Mouse (Mus musculus): ENCODE measurements around the gene H2-DMa. TPM values are rescaled to one million over a fixed set of nuclear protein-coding genes. Genes with fewer than 3 reads are reported as not detected.
A peak's percentile ranks its signal among the peaks of the same experiment; 100 is the strongest.

Gene H2-DMa
- polyA plus RNA-seq, 1 experiment from 2014 or later = 16.0 TPM

GRCm38 (mm10) chr17:34130073-34130947 is 11.0 kb downstream of the H2-DMa start:
- Histone ChIP-seq H3K27me3 (no peaks in the 10 kb centered on the region; the same call in 1 of the 2 replicates), H3K9me3 (no peaks in the 10 kb centered on the region), H3K4me1 (replicated peaks) (peaks cover 35% of the 10 kb centered on the region), H3K4me3 (no peak overlapping the region), H3K9ac (no peak overlapping the region), H3K36me3 (no peaks in the 10 kb centered on the region), H3K4me2 (no peak overlapping the region), H3K27ac (replicated peaks) (no peak overlapping the region)
- no peak for ATAC-seq (ENCODE audit: low read depth)
- 80% methylated on average over 19 of the region's 19 CpGs for WGBS

- Histone ChIP-seq H3K27ac (replicated peaks) (no peak overlapping the region), H3K27me3 (peaks cover 9% of the 10 kb centered on the region), H3K4me2 (no peak overlapping the region), H3K36me3 (no peaks in the 10 kb centered on the region), H3K4me1 (replicated peaks) (peaks cover 31% of the 10 kb centered on the region), H3K4me3 (no peak overlapping the region), H3K9me3 (no peaks in the 10 kb centered on the region), H3K9ac (no peak overlapping the region)
- no peak for ATAC-seq (ENCODE audit: low read depth)
- 73% methylated on average over 7 of the region's 7 CpGs for WGBS
Observed at GRCm38 (mm10) chr17:34131911-34132310, 12.6 kb downstream of the H2-DMa start.

- no peak overlapping the region for H3K9ac ChIP-seq
- H3K4me1 ChIP-seq (replicated peaks) = peaks cover 19% of the 10 kb centered on the region
- no peak overlapping the region for H3K4me2 ChIP-seq
- no peaks in the 10 kb centered on the region for H3K36me3 ChIP-seq
- 85% methylated on average over 11 of the region's 11 CpGs for WGBS
- no peaks in the 10 kb centered on the region for H3K9me3 ChIP-seq
- no peak overlapping the region for H3K27ac ChIP-seq (replicated peaks)
- peaks cover 23% of the 10 kb centered on the region for H3K27me3 ChIP-seq
- no peak overlapping the region for H3K4me3 ChIP-seq
- ATAC-seq (ENCODE audit: low read depth) = no peak
Observed at GRCm38 (mm10) chr17:34133289-34133688, 13.9 kb downstream of the H2-DMa start.

GRCm38 (mm10) chr17:34134451-34134850 is 15.1 kb downstream of the H2-DMa start:
- peaks cover 35% of the 10 kb centered on the region for H3K27me3 ChIP-seq
- peaks cover 13% of the 10 kb centered on the region for H3K4me1 ChIP-seq (replicated peaks)
- H3K27ac ChIP-seq (replicated peaks) = no peak overlapping the region
- no peak for ATAC-seq (ENCODE audit: low read depth)
- H3K4me2 ChIP-seq = no peak overlapping the region
- no peak overlapping the region for H3K9ac ChIP-seq
- 88% methylated on average over 3 of the region's 3 CpGs for WGBS
- no peaks in the 10 kb centered on the region for H3K36me3 ChIP-seq
- no peak overlapping the region for H3K4me3 ChIP-seq
- no peaks in the 10 kb centered on the region for H3K9me3 ChIP-seq

GRCm38 (mm10) chr17:34135297-34136224 is 16.2 kb downstream of the H2-DMa start:
- Histone ChIP-seq H3K4me2 (peak overlapping the region; percentile 71), H3K4me3 (peak overlapping the region; percentile 37), H3K27me3 (peaks cover 46% of the 10 kb centered on the region), H3K27ac (replicated peaks) (no peak overlapping the region), H3K9me3 (no peaks in the 10 kb centered on the region), H3K4me1 (replicated peaks) (peaks cover 20% of the 10 kb centered on the region), H3K36me3 (no peaks in the 10 kb centered on the region), H3K9ac (0 out of 2 replicates have a peak overlapping the region, but pooled peaks have one; percentile 44)
- ATAC-seq (ENCODE audit: low read depth) = peak; percentile 97
- 6% methylated on average over 31 of the region's 31 CpGs for WGBS

GRCm38 (mm10) chr17:34137601-34138000 is 18.3 kb downstream of the H2-DMa start:
- peaks cover 60% of the 10 kb centered on the region for H3K27me3 ChIP-seq
- 72% methylated on average over 7 of the region's 7 CpGs for WGBS
- peaks cover 20% of the 10 kb centered on the region for H3K4me1 ChIP-seq (replicated peaks)
- H3K27ac ChIP-seq (replicated peaks) = no peak overlapping the region
- H3K4me2 ChIP-seq = no peak overlapping the region
- H3K9ac ChIP-seq = no peak overlapping the region
- no peak overlapping the region for H3K4me3 ChIP-seq
- no peaks in the 10 kb centered on the region for H3K9me3 ChIP-seq
- no peaks in the 10 kb centered on the region for H3K36me3 ChIP-seq
- no peak for ATAC-seq (ENCODE audit: low read depth)

GRCm38 (mm10) chr17:34138655-34139054 is 19.3 kb downstream of the H2-DMa start:
- no peaks in the 10 kb centered on the region for H3K36me3 ChIP-seq
- H3K9ac ChIP-seq = no peak overlapping the region
- H3K9me3 ChIP-seq = no peaks in the 10 kb centered on the region
- H3K27ac ChIP-seq (replicated peaks) = no peak overlapping the region
- H3K4me3 ChIP-seq = no peak overlapping the region
- H3K4me2 ChIP-seq = no peak overlapping the region
- 81% methylated on average over 7 of the region's 7 CpGs for WGBS
- H3K4me1 ChIP-seq (replicated peaks) = peaks cover 26% of the 10 kb centered on the region
- H3K27me3 ChIP-seq = peaks cover 60% of the 10 kb centered on the region
- ATAC-seq (ENCODE audit: low read depth) = no peak

- Histone ChIP-seq H3K36me3 (no peaks in the 10 kb centered on the region), H3K9me3 (no peaks in the 10 kb centered on the region), H3K4me3 (peak overlapping the region; percentile 21), H3K4me1 (replicated peaks) (peaks cover 26% of the 10 kb centered on the region), H3K4me2 (peak overlapping the region; percentile 51), H3K27ac (replicated peaks) (no peak overlapping the region), H3K9ac (peak overlapping the region; percentile 18; the same call in 1 of the 2 replicates), H3K27me3 (peaks cover 60% of the 10 kb centered on the region)
- no peak for ATAC-seq (ENCODE audit: low read depth)
- WGBS = 2% methylated on average over 16 of the region's 16 CpGs
Observed at GRCm38 (mm10) chr17:34139416-34139815, 20.1 kb downstream of the H2-DMa start.

GRCm38 (mm10) chr17:34140240-34140639 is 20.9 kb downstream of the H2-DMa start:
- peaks cover 60% of the 10 kb centered on the region for H3K27me3 ChIP-seq
- no peaks in the 10 kb centered on the region for H3K36me3 ChIP-seq
- ATAC-seq (ENCODE audit: low read depth) = no peak
- peak overlapping the region; percentile 51; the same call in 1 of the 2 replicates for H3K4me2 ChIP-seq
- no peak overlapping the region for H3K27ac ChIP-seq (replicated peaks)
- no peak overlapping the region for H3K4me3 ChIP-seq
- H3K9me3 ChIP-seq = no peaks in the 10 kb centered on the region
- 19% methylated on average over 5 of the region's 5 CpGs for WGBS
- no peak overlapping the region for H3K9ac ChIP-seq
- peaks cover 26% of the 10 kb centered on the region for H3K4me1 ChIP-seq (replicated peaks)

- Histone ChIP-seq H3K27me3 (peaks cover 55% of the 10 kb centered on the region), H3K36me3 (no peaks in the 10 kb centered on the region), H3K27ac (replicated peaks) (no peak overlapping the region), H3K9me3 (no peaks in the 10 kb centered on the region), H3K9ac (no peak overlapping the region), H3K4me3 (no peak overlapping the region), H3K4me2 (no peak overlapping the region), H3K4me1 (replicated peaks) (peaks cover 20% of the 10 kb centered on the region)
- no peak for ATAC-seq (ENCODE audit: low read depth)
- WGBS = 57% methylated on average over 4 of the region's 4 CpGs
Observed at GRCm38 (mm10) chr17:34141448-34141847, 22.1 kb downstream of the H2-DMa start.

- no peaks in the 10 kb centered on the region for H3K9me3 ChIP-seq
- no peak overlapping the region for H3K9ac ChIP-seq
- 79% methylated on average over 7 of the region's 7 CpGs for WGBS
- no peak for ATAC-seq (ENCODE audit: low read depth)
- peaks cover 20% of the 10 kb centered on the region for H3K4me1 ChIP-seq (replicated peaks)
- peaks cover 44% of the 10 kb centered on the region for H3K27me3 ChIP-seq
- H3K27ac ChIP-seq (replicated peaks) = no peak overlapping the region
- no peak overlapping the region for H3K4me2 ChIP-seq
- no peaks in the 10 kb centered on the region for H3K36me3 ChIP-seq
- H3K4me3 ChIP-seq = no peak overlapping the region
Observed at GRCm38 (mm10) chr17:34142456-34143010, 23.2 kb downstream of the H2-DMa start.

- Histone ChIP-seq H3K27ac (replicated peaks) (no peak within 1 kb of the TSS), H3K4me2 (no peak within 1 kb of the TSS), H3K4me1 (replicated peaks) (peaks cover 20% of the 10 kb centered on the region), H3K4me3 (no peak within 1 kb of the TSS), H3K36me3 (no peaks in the 10 kb centered on the region), H3K9me3 (no peaks in the 10 kb centered on the region), H3K9ac (no peak within 1 kb of the TSS), H3K27me3 (peaks cover 39% of the 10 kb centered on the region)
- ATAC-seq (ENCODE audit: low read depth) = no peak
- 35% methylated on average over 7 of the region's 7 CpGs for WGBS
Observed at GRCm38 (mm10) chr17:34143033-34143432, 23.7 kb downstream of the H2-DMa start, which contains the start of gene H2-DMb2. Gene H2-DMb2, plus strand, starts transcription at chr17:34143307.
